In genomic region chr5:114592463-114593160, GRCm38 (mm10) we compare ENCODE assay signal across 15 mouse cellular contexts. TPM values are rescaled to one million over a fixed set of nuclear protein-coding genes. Genes with fewer than 3 reads are reported as not detected.
A peak's percentile ranks its signal among the peaks of the same experiment; 100 is the strongest.
DNase-seq lines count a peak whose midpoint lies in the region; ATAC-seq and TF ChIP-seq lines count a peak whose summit lies in the region.
"Had no signal": no experiment of that assay in that cellular context is flagged by ENCODE, and none has a peak within 500 bp of the region (broad histone marks: within the 10 kb centered on the region; RNA-seq: fewer than 3 reads in every experiment).

No protein-coding gene starts in this region.

- peak; percentile 52 for DNase-seq in adrenal gland, adult 2 months
- DNase-seq in adrenal gland, adult 18-20 months (ENCODE audit: low spot score in 2 of 2): no peak
- peak; percentile 71 for DNase-seq in brain, embryonic 14.5 days (ENCODE audit: low read depth)
- no peak for DNase-seq in forebrain, postnatal 0 days
- no peak for DNase-seq in lung, postnatal 36 days
- no peak for DNase-seq in lung, postnatal 10 days
- DNase-seq in layer of hippocampus, adult 2 months (ENCODE audit: low spot score in 2 of 2): no peak
- DNase-seq: adrenal gland, postnatal 25 days; cerebellum, adult 11 months; spleen, adult 18-20 months had no signal

- no peak for TF ChIP-seq POLR2A in brain, embryonic 14.5 days (IDR thresholded peaks at IDR 0.05; ENCODE audit: borderline replicate concordance, extremely low read depth, insufficient read depth, insufficient read length, poor library complexity, severe bottlenecking)

- no peak for TF ChIP-seq CTCF in brain, embryonic 14.5 days (IDR thresholded peaks at IDR 0.05; ENCODE audit: borderline replicate concordance, extremely low read depth, insufficient read depth, insufficient read length)
- no peak for TF ChIP-seq CTCF in forebrain, postnatal 0 days (IDR thresholded peaks at IDR 0.05; ENCODE audit: low read depth)
- TF ChIP-seq CTCF in layer of hippocampus, adult 2 months (conservative IDR thresholded peaks at IDR 0.05): no peak

- H3K27me3 ChIP-seq in forebrain, postnatal 0 days (ENCODE audit: insufficient read depth, low read length): peaks cover 12% of the 10 kb centered on the region
- H3K27me3 ChIP-seq in midbrain, embryonic 12.5 days: peaks cover 3% of the 10 kb centered on the region; the same call in 1 of the 2 replicates
- H3K27me3 ChIP-seq: liver, embryonic 15.5 days had no signal

- H3K4me2 ChIP-seq in forebrain, postnatal 0 days (ENCODE audit: low read depth): no peak overlapping the region
- 0 out of 2 replicates have a peak overlapping the region, but pooled peaks have one; percentile 1 for H3K4me2 ChIP-seq in midbrain, embryonic 12.5 days (replicated peaks)
- H3K4me2 ChIP-seq: heart, embryonic 13.5 days; liver, embryonic 15.5 days had no signal

- H3K9me3 ChIP-seq in forebrain, postnatal 0 days (ENCODE audit: low read length): no peaks in the 10 kb centered on the region
- no peaks in the 10 kb centered on the region for H3K9me3 ChIP-seq in midbrain, embryonic 12.5 days
- H3K9me3 ChIP-seq: heart, embryonic 13.5 days; liver, embryonic 15.5 days had no signal

- WGBS in forebrain, postnatal 0 days: 30% methylated on average over 19 of the region's 19 CpGs
- 45% methylated on average over 19 of the region's 19 CpGs for WGBS in midbrain, embryonic 12.5 days

- 0 out of 2 replicates have a peak overlapping the region, but pooled peaks have one; percentile 50 for H3K27ac ChIP-seq in forebrain, postnatal 0 days (ENCODE audit: low read depth, low read length)
- peak overlapping the region; percentile 77 for H3K27ac ChIP-seq in midbrain, embryonic 12.5 days (replicated peaks)
- no peak overlapping the region for H3K27ac ChIP-seq in layer of hippocampus, adult 2 months
- H3K27ac ChIP-seq: heart, embryonic 13.5 days; left cerebral cortex, adult 2 months; liver, embryonic 15.5 days had no signal

- no peaks in the 10 kb centered on the region for H3K36me3 ChIP-seq in forebrain, postnatal 0 days (ENCODE audit: insufficient read depth)
- peaks cover 19% of the 10 kb centered on the region for H3K36me3 ChIP-seq in midbrain, embryonic 12.5 days
- H3K36me3 ChIP-seq: heart, embryonic 13.5 days; liver, embryonic 15.5 days had no signal

- H3K4me1 ChIP-seq in forebrain, postnatal 0 days (ENCODE audit: insufficient read depth): peaks cover 8% of the 10 kb centered on the region
- H3K4me1 ChIP-seq in midbrain, embryonic 12.5 days: peaks cover 89% of the 10 kb centered on the region

- H3K4me3 ChIP-seq in forebrain, postnatal 0 days (ENCODE audit: low read depth, low read length): no peak overlapping the region
- no peak overlapping the region for H3K4me3 ChIP-seq in midbrain, embryonic 12.5 days
- no peak overlapping the region for H3K4me3 ChIP-seq in layer of hippocampus, adult 2 months
- H3K4me3 ChIP-seq: heart, embryonic 13.5 days; left cerebral cortex, adult 2 months; liver, embryonic 15.5 days had no signal

- peak; percentile 42; the same call in 1 of the 2 replicates for ATAC-seq in forebrain, postnatal 0 days
- no peak for ATAC-seq in midbrain, embryonic 12.5 days (ENCODE audit: low FRiP score, low read depth)
- ATAC-seq: intestine, embryonic 16.5 days had no signal

- H3K9ac ChIP-seq in forebrain, postnatal 0 days: no peak overlapping the region
- no peak overlapping the region for H3K9ac ChIP-seq in midbrain, embryonic 12.5 days (replicated peaks)
- H3K9ac ChIP-seq: heart, embryonic 13.5 days; liver, embryonic 15.5 days had no signal

RNA-seq across cellular contexts. Expression of gene Fam222a, which starts 24.8 kb away (rescaled TPM):
- 10 to 100 TPM; 32.9 to 84.3 TPM for total RNA-seq in adrenal gland, adult 2 months (2021)
- 68.3 and 72.0 TPM in 2 replicates for polyA plus RNA-seq in adrenal gland, adult 2 months (2012; rRNA removed)
- total RNA-seq in adrenal gland, adult 18-20 months (2021): 10 to 100 TPM; 62.7 to 76.0 TPM
- 13.6 and 16.6 TPM in 2 replicates for polyA plus RNA-seq in brain, embryonic 14.5 days (2012; rRNA removed)
- total RNA-seq in forebrain, postnatal 0 days (2014; rRNA removed): 6.2 and 8.2 TPM in 2 replicates
- polyA plus RNA-seq in forebrain, postnatal 0 days (2015; fragmentation: Nextera tagmentation; extraction: Ambion mirVana): 2.9 and 3.4 TPM in 2 replicates
- polyA plus RNA-seq in midbrain, embryonic 12.5 days (2016; fragmentation: Nextera tagmentation; extraction: Ambion mirVana): 9.4 and 10.2 TPM in 2 replicates
- 1 to 10 TPM; 3.5 to 4.1 TPM for total RNA-seq in layer of hippocampus, adult 2 months (2021)

Comparison
In these comparisons a context has a peak if more than half of its experiments do, and no peak if none do; other contexts are left out.
1. DNase-seq: peak in adrenal gland, adult 2 months (single experiment) and brain, embryonic 14.5 days (single experiment); none in adrenal gland, adult 18-20 months (0 of 2), forebrain, postnatal 0 days (single experiment), lung, postnatal 36 days (single experiment), lung, postnatal 10 days (single experiment) and layer of hippocampus, adult 2 months (0 of 2).